Mouse (Mus musculus) adrenal gland, adult 8-10 months (tissue): ENCODE results near the gene Ccdc187. TPM values are rescaled to one million over a fixed set of nuclear protein-coding genes. Genes with fewer than 3 reads are reported as not detected.

Experiments
- DNase-seq: peaks from one replicate; pipeline ENCODE4 v3.0.0; 2022
- total RNA-seq, 4 experiments: library from RNA; stranded (reverse); gene quantifications; 2 replicates each; pipeline ENCODE4 v1.2.4; 2022

Gene Ccdc187
- total RNA-seq, result 1 to 10 TPM in 3 of 4 experiments, under 1 TPM in 1; 0.32 to 4.1 (median 2.2) TPM

DNA sequence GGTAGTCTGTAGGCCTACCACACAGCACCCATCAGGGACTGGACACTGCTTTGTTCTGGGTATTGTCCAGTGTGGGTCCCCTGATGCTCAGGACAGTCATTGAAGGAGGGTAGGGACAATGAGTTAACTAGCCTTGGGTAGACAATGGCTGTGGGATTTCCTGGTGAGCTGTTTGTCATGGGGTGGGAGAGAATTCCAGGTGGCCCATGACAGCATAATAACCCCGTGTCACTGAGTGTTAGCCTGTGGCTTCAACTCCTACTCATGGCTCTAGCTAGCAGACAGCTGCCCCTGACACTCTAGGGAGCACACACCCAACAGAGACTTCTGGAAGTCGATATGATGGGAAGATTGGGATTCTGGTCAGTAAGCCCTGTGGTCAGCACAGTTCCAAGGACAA lies at the start of gene Ccdc187:
Ccdc187 (minus strand) TSS at position 101 of the 400 bp plus-strand sequence.
- DNase-seq, result no peak

DNA sequence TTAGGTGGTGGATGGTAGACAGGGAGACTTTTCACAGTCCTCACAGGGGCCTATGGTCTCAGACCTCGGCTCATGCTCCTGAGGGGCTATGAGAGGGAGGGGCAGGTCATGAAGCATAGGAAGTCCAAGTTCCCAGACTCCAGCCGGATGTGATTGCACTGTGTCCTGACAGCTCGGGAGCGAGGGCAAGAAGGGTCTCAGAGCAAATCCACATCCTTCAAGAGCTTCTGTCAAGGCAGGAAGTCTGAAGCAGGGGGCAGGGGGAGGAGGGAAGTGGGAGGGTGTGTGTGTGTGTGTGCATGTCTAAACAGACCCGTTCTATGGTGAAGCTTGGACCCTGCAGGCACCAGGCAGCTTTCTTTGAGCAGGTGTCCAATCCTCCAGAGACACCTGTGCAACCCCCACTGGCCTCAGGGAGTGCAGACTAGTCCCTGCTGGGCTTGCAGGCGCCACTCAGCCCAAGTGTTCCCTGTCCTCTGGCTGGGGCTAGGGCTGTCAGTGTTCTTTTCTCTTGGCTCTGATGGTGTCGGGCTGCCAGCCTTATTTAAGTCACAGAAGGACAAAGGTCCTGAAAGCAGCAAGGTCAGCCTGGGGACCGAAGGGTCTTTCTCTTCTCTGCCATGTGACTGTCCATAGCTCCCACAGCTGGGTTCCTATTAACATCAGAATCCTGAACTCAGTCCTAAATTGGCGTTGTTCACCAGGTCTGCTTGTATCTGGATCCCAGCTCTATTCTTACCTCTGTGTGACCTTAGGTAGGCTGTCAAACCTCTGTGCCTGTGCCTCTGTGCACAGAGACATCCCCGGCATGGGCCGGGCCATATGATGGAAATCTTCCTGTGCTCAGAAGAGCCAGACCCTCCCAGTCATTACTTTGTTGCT lies 48.5 kb upstream of the Ccdc187 start:
- no peak for DNase-seq

DNA sequence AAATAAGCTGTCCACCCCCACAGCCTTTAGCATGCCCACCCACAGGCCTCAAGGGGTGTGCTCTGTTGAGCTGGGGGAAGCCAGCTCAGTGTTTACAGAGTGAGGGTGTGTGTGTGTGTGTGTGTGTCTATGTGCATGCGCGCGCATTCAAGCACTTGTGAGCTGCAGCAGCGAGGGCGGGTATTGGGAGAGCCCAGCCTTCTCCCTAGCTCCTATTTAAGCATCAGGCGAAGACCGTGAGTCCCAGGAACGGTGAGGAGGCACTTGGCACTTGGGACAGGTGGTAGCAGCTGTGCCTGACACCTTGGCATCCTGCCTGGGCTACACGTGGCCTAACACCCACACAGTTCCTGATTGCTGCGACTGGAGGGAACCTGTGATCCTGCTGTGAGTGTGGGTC lies 47.7 kb upstream of the Ccdc187 start:
- no peak for DNase-seq

DNA sequence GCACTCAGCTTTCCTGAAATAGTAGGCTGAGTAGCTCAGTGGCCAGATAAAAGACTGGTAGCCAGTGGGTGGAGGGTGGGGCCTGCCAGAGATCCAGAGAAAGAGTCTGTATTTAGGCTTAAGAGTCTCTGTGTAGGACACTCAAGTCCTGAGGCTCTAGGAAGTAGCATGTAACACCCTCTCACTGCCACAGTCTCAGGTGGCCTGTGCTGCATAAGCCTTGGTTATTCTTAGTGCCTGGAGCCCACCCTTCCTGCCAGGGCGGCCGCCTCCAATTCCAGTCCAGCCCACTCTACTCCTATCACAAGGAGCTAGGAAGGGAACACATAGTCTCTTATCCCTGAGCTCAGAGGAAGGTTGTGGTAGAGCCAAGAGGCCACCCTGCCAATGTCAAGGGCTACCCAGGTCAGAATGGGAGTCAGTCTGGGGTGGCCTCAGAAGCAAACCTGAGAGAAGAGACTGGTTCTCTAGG lies 47.2 kb upstream of the Ccdc187 start:
- DNase-seq, result no peak

DNA sequence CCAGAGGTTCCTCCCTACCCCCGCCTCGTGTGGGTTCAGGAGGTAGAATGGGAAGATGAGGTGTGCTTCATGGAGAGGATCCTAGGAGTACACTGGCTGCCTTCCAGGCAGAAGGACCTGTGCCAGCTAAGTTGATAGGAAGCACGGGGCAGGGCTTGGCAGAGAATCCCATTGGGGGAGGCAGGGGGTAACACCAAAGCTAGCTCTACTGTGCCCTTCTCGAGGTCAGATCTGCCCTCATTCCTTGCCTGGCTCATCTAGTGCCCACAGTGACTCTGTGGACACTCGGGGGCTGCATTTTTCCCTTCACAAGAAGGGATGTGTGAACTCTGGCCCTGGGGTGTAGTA lies 44.8 kb upstream of the Ccdc187 start:
- DNase-seq, result no peak

DNA sequence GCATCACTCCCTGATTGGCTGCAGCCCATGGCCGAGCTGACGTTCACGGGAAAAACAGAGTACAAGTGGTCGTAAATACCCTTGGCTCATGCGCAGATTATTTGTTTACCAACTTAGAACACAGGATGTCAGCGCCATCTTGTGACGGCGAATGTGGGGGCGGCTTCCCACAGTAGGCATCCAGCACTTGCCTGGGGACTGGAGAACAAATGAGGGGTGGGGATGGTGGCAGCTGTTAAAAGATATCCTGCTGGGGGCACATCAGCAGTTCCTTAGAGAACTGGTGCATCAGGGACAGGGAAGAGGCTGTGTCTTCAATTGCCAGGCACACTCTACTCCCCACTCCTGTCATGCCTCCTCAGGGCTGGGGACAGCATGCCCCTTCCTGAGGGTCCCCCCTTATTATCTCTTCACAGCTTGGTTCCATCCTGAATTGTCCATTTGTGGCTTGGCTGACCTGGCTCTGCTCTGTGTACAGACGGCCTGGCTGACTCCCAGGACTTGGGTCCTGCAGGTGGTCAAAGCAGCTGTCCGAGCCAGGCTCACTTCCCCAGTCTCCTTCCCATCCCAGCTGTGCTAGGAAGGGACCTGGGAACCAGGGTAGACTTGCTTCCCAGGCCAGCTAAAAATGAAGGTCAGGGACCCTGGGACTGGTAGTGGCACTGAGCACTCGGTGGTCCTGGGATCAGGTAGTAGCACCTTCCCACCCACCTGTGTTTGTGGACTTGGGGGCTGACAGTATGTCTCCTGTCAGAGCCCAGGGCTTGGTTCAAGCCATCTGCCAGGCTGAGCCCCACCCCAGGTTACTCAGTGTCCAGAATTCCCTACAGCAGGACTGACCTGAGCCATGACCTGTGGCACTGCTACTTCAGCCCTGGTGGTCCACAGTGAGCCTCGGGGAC lies 44.2 kb upstream of the Ccdc187 start:
- DNase-seq, result no peak

DNA sequence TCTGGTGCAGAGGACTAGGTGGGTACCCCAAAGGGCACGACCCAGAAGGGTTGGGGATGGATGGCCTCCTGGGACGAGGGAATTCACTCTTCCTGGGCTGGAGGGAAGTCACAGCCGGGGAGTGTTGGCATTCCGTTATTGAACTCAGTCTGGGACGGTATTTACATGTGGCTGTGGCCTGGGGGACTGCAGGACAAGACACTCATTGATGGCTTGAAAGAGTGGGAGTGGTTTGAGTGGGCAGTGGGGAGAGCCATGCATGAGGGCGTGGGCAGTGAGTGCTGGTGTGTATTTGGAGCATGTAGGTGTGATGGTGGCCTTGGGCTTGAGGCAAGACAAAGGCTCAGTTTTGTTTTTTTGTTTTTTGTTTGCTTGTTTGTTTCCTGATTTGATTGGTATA lies 36.3 kb upstream of the Ccdc187 start:
- DNase-seq, result no peak

DNA sequence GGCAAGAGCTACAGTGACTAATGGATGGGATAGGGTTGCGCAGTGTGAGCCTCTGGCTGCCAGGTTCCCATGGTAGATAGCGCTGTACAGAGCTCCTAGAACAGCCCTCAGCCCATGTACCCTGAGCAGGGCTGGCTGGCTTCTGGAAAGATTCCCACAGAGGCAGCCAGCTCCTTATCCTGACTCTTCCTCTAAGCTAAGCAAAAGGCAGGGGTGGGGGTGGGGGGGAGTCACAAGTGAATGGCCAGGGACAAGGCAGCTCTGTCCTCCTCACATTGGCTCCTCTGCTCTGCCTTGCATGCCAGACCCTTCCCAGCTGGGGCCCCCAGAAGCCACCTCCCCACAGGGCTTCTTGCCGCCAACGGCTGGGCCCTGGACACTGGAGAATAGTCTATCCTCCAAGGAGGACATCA lies 35.7 kb upstream of the Ccdc187 start:
- no peak for DNase-seq

DNA sequence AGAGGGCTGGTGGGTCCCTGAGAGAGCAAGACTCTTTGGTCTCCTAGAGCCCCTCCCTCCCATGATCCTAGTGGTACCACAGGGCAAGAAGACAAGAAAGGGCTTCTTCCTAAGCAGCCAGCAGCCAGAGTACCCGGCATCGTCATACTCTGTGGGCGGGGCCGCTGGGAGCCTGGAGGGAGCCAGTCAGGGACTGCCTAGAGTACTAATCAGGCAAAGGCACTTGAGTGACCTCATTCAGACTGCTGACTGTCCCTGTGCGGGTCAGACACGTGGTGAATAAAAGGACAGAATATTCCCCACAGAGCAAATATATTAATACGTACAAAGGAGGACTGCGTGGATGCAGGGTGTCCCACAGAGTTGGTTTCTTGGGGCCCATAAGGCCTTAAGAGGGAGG lies 35.0 kb upstream of the Ccdc187 start:
- peak; percentile 67 for DNase-seq

DNA sequence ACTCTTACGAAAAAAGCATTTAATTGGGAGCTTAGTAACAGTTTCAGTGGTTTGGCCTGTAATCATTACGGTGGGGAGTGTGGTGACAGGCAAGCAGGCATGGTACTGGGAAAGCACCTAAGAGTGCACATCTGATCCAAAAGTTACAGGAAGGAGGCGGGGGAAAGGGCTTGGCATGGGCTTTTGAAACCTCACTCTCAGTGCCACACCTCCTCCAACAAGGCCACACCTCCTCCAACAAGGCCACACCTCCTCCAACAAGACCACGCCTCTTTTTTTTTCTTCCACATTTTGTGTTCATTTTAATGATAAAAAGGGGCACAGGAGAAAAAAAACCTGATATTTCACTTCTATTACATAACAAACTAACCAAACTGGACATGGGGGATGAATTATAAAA lies 33.5 kb upstream of the Ccdc187 start:
- DNase-seq, result no peak

DNA sequence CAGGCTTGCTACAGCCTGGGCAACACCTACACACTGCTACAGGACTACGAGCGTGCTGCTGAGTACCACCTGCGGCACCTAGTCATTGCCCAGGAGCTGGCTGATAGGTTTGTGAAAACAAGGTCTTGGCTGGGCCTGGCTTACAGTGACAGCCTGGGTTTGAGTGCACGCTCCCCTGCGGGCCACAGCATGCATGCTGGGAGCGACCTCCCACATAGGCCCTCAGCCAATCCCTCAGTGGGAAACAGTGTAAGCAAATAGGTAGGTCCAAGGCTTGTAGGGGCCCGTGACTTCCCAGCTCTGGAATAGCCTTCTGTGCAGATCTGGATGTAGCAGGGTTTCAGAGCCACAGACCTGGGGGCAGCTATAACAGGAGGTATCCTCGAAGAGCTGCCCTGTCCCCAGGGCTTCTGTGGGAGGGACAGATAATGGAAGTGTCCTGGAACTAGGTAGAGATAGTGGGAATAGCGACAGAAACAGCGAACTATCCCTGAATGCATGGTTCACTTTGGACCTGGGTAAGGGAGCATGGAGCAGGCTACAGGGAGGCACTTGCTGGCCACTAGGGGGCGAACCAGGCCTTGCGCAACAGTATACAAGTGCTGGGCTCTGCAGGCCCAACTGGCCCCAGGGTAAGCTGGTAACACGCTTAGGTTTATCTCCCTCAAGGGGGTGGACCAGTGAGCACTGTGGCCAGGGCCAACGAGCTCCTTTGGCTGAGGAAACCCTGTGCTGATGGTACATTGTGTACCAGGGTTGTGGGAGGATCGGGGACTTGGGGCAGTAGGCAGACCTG lies 31.2 kb upstream of the Ccdc187 start:
- no peak for DNase-seq

DNA sequence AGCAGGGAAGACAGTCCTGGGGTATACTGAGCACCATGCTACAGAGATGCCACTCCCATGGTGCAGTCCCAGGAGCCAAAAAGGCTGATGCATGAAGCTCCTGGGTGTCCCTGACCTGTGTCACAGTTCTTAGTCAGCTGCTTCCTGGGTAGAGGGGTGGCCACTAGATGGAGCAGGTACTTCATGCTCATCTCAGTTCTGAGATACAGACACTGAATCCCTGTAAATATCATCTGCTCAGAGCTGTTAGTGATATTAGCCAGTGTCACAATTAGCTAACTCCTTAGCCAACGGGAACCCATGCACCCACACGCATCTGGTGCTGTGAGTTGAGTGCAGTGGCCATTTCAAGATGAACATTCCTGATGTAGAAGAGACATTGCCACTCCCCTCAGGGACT lies 30.6 kb upstream of the Ccdc187 start:
- DNase-seq, result peak; percentile 69

DNA sequence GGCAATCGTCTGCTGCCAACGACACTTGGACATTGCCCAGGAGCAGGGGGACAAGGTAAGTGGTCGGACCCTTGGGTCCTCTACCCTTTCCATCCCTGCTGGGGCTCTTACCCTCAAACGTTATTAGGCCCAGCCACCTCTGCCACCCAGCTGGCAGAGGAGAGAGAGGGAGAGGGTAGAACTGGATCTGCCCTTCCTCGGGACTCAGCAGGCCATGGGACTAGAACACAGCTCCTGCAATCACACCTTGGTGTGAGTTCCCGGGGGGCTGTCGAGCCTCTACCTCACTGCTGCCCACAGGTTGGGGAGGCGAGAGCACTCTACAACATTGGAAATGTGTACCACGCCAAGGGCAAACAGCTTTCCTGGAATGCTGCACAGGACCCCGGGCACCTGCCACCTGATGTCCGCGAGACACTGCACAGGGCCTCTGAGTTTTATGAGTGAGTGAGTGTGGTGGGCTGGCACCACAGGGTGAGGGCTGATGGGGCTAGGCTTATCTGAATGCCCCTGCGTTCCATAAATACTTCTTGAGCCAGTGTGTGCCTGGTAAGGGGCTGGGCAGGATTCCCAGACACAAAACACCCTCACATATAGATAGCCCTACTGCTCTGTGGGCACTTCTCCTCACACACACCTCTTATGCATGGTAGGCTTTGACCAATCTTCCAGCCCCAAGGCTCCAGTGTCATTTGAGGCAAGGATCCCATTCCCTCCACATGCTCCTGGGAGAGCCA lies 29.4 kb upstream of the Ccdc187 start:
- no peak for DNase-seq

DNA sequence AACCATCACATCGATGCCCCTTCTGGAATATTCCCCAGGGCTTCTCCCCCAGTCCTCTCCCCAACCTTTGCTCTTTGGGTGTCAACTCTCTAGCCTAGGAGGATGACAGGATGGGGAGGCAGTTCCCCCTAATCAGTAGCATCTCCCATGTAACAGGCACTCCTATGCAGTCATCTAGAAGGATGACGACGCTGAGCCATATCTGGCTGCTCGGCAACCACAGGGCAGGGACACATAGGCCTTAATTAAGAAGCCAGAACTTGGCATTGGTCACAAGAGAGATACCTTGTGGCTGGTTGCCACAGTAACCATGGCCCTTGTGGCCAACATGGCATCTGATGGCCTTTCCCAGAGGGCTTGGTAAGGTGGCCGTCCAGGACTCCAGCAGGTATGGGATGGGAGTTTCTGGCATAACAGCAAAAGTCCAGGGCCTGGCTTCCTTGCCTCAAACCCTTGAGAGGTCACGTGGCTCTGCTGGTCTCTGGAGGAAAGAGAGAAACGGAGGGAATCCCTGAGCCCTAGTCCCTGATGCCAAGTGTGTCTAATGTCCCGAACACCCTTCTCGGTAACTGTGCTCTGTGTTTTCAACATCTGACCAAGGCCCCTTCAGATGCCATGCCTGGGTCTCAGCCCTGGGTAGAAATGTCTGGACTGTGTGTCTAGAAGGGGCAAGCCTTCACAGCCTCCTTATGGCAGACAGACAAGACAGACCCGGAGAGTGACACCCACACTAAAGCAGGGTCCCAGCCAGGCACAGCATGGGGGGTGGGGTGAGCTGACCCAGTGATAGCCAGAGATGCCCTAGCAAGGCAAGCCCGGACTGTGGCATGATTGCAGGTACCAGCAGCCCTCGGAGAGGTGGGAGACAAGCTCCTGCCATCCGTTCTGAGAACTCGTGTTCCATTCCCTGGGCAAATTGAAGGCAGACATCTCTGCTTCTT lies 26.2 kb upstream of the Ccdc187 start:
- DNase-seq, result no peak

DNA sequence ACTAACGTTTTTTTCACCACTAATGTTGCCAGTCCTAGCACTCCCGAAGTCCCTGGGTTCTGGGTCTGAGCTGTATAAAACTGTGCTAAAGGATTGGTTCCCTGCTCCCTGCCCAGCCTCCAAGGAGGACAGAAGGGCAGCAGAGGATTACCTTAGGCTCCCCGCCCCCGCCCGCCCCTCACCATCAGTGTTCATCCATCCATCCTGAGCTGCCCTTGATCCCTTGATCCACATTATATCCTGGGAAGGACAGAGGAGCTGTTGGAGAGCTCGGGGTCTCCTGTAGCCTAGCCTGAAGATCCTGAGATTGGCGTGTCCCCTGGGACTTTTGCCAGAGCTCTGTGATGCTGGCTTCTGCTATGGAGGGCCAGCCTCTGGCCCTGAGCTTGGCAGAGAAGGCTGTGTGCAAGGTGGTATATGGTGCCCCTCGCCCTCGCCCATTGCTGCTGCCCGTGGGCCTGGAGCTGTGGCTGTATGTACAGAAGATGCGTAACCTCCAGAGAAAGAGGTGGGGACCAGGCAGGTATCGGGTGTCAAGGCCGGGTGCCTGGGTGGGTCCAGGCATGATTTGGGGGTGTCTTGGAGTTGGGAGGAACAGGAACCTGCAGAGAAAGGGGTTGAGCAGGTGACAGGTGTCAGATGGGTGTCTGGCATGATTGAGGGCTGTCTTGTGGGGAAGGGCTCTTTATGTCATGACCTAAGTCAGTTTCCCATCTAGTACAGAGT lies 25.3 kb upstream of the Ccdc187 start:
- DNase-seq, result no peak

DNA sequence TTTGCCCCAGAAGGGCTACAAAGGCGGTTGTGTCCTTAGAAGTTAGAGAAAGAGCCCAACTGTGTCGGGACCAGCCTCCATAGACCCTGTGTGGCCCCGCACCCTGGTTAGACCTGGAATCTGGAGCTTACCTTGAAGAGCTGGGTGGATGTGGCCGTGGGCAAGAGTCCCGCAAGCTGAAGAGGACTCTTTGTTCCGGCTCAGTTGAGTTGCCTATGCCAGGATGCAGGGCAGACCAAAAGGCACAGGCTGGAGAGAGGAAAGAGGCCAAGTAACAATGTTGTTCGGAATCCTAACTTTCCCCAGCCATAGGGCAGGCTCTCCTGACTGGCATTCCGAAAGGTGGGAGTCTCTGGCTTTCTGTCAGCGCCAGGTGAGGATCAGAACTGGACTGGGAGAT lies 24.8 kb upstream of the Ccdc187 start:
- no peak for DNase-seq

DNA sequence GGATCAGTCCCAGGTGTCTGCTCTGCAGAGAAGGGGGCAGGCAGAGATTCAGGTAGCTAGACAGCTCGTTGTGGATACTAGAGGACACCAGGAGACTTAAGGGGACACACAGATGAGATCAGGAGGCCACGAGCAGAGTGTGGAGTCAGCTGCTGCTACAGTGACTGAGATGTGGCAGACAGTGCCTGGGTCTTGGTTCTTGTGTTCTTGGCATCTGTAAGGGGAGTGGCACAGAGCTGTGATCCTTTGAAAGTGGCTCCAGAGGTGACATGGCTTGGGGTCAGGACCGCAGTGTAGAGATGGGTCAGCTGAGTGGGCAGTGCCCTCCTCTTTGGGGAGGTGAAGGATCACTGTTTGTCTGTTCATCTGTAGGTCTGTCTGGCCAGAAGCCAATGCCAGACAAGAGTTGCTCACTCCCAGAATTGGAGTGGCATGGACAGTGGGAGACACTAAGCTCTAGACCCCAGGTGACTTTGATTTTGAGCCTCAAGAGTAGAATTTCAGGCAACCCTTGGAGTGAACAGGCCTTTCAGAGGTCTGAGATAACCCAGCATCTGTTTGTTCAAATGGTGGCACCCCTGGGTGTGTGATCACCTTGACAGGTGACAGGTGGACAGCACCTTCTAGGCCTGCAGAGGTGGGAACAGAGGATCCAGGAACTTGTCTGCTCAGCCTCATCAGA lies 23.8 kb upstream of the Ccdc187 start:
- no peak for DNase-seq

DNA sequence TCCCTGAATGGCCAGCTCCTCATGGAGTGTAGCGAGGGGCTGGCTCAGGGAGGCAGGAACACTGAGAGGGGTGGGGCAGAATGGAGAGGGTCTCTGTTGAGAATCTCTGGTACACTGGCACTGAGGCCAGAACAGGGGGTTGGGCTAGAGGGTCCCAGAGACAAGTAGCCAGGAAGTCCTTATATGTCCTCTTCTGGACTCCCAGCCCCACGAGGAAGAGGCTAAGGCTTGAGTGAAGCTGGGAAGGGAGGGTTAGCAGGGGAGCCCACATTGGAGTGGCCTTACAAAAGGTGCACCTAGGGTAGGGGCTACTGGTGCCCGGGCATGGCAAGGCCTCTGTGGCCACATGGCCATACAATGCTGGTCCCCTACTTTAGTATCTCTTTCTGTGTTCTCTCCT lies 23.0 kb upstream of the Ccdc187 start:
- no peak for DNase-seq

DNA sequence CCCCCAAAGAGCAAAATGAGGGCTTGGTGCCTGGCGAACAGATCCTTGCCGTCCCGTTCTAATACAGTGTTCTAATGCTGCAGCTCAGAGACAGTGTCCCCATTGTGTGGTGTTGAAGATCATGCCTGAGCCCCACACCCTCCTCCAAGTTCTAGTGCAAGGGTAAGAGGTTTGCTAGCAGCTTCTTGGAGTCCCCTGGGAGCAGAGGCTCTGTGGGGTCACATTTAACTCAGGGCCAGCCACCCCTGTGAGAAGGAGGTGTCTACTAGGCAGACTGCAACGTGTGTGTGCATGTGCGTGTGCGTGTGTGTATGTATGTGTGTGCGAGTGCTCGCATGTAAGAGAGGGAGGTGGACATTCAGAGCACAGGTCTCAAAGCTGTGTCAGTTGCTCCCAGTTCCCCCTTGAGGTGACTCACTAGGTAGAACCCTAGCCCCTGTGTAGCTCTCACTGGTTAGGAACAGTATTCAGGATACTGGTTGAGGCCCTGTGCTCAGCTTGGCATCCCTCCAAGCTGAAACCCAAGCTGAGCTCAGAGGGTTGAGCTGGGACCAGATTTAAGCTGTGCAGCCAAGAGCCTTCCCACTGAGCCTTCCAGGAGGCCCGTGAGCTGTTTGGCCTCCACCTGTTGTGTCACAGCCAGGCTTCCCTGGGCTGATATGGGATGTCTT lies 22.4 kb upstream of the Ccdc187 start:
- no peak for DNase-seq
